Mouse (Mus musculus): ENCODE data around the gene Olfr1238. TPM values are rescaled to one million over a fixed set of nuclear protein-coding genes. Genes with fewer than 3 reads are reported as not detected.

The Olfr1238 gene
- polyA plus RNA-seq (2015; fragmentation: Nextera tagmentation; extraction: Ambion mirVana): not detected in 2 replicates

- no peak for DNase-seq (ENCODE audit: low spot score)
Observed at GRCm38 (mm10) chr2:89409576-89409975, at the start of gene Olfr1238. Gene Olfr1238, minus strand, starts transcription at chr2:89409676.

- no peak for DNase-seq (ENCODE audit: low spot score)
Observed at GRCm38 (mm10) chr2:89442900-89443299, 33.4 kb upstream of the Olfr1238 start, which contains the start of gene Olfr1240. Gene Olfr1240, minus strand, starts transcription at chr2:89443000.

GRCm38 (mm10) chr2:89420307-89420706 lies 10.8 kb upstream of the Olfr1238 start, which contains the start of gene Olfr1239:
Gene Olfr1239, minus strand, starts transcription at chr2:89420407.
- DNase-seq (ENCODE audit: low spot score): no peak

- no peak for DNase-seq (ENCODE audit: low spot score)
Observed at GRCm38 (mm10) chr2:89414557-89414956, 5.1 kb upstream of the Olfr1238 start.

GRCm38 (mm10) chr2:89400882-89401281 lies 8.6 kb downstream of the Olfr1238 start:
- DNase-seq (ENCODE audit: low spot score): no peak

GRCm38 (mm10) chr2:89364765-89365164 lies 44.7 kb downstream of the Olfr1238 start, which contains the start of gene Olfr1234:
Gene Olfr1234, minus strand, starts transcription at chr2:89364865.
- DNase-seq (ENCODE audit: low spot score): no peak

Other genes with a start within 250 kb of the Olfr1238 start
- not detected in 2 replicates for gene Olfr1224-ps1, start 245.6 kb downstream of the Olfr1238 start, polyA plus RNA-seq (2015; fragmentation: Nextera tagmentation; extraction: Ambion mirVana)
- not detected in 2 replicates for gene Olfr1225, start 235.0 kb downstream of the Olfr1238 start, polyA plus RNA-seq (2015; fragmentation: Nextera tagmentation; extraction: Ambion mirVana)
- not detected in 2 replicates for gene Olfr1226, start 209.6 kb downstream of the Olfr1238 start, polyA plus RNA-seq (2015; fragmentation: Nextera tagmentation; extraction: Ambion mirVana)
- not detected in 2 replicates for gene Olfr1228, start 155.6 kb downstream of the Olfr1238 start, polyA plus RNA-seq (2015; fragmentation: Nextera tagmentation; extraction: Ambion mirVana)
- not detected in 2 replicates for gene Olfr1229, start 121.7 kb downstream of the Olfr1238 start, polyA plus RNA-seq (2015; fragmentation: Nextera tagmentation; extraction: Ambion mirVana)
- gene Olfr1230, start 112.4 kb downstream of the Olfr1238 start, polyA plus RNA-seq (2015; fragmentation: Nextera tagmentation; extraction: Ambion mirVana): not detected in 2 replicates
- not detected in 2 replicates for gene Olfr1231, start 102.6 kb downstream of the Olfr1238 start, polyA plus RNA-seq (2015; fragmentation: Nextera tagmentation; extraction: Ambion mirVana)
- gene Olfr1232, start 80.0 kb downstream of the Olfr1238 start, polyA plus RNA-seq (2015; fragmentation: Nextera tagmentation; extraction: Ambion mirVana): not detected in 2 replicates
- gene Olfr1233, start 67.3 kb downstream of the Olfr1238 start, polyA plus RNA-seq (2015; fragmentation: Nextera tagmentation; extraction: Ambion mirVana): not detected in 2 replicates
- not detected in 2 replicates for gene Olfr1234, start 44.8 kb downstream of the Olfr1238 start, polyA plus RNA-seq (2015; fragmentation: Nextera tagmentation; extraction: Ambion mirVana)
- not detected in 2 replicates for gene Olfr1239, start 10.7 kb upstream of the Olfr1238 start, polyA plus RNA-seq (2015; fragmentation: Nextera tagmentation; extraction: Ambion mirVana)
- not detected in 2 replicates for gene Olfr1240, start 33.3 kb upstream of the Olfr1238 start, polyA plus RNA-seq (2015; fragmentation: Nextera tagmentation; extraction: Ambion mirVana)
- gene Olfr1241, start 77.5 kb upstream of the Olfr1238 start, polyA plus RNA-seq (2015; fragmentation: Nextera tagmentation; extraction: Ambion mirVana): not detected in 2 replicates
- not detected in 2 replicates for gene Olfr1242, start 88.7 kb upstream of the Olfr1238 start, polyA plus RNA-seq (2015; fragmentation: Nextera tagmentation; extraction: Ambion mirVana)
- not detected in 2 replicates for gene Olfr1243, start 121.8 kb upstream of the Olfr1238 start, polyA plus RNA-seq (2015; fragmentation: Nextera tagmentation; extraction: Ambion mirVana)
- gene Olfr1245, start 168.8 kb upstream of the Olfr1238 start, polyA plus RNA-seq (2015; fragmentation: Nextera tagmentation; extraction: Ambion mirVana): not detected in 2 replicates
- not detected in 2 replicates for gene Olfr1246, start 183.5 kb upstream of the Olfr1238 start, polyA plus RNA-seq (2015; fragmentation: Nextera tagmentation; extraction: Ambion mirVana)
- gene Olfr1247, start 204.5 kb upstream of the Olfr1238 start, polyA plus RNA-seq (2015; fragmentation: Nextera tagmentation; extraction: Ambion mirVana): not detected in 2 replicates
- not detected in 2 replicates for gene Olfr1248, start 208.6 kb upstream of the Olfr1238 start, polyA plus RNA-seq (2015; fragmentation: Nextera tagmentation; extraction: Ambion mirVana)
- not detected in 2 replicates for gene Olfr1249, start 225.3 kb upstream of the Olfr1238 start, polyA plus RNA-seq (2015; fragmentation: Nextera tagmentation; extraction: Ambion mirVana)